Mouse (Mus musculus) adrenal gland, postnatal 14 days (tissue): ENCODE data around the gene Dand5. TPM values are rescaled to one million over a fixed set of nuclear protein-coding genes. Genes with fewer than 3 reads are reported as not detected.
A peak's percentile ranks its signal among the peaks of the same experiment; 100 is the strongest.

Experiments used
- DNase-seq: peaks from one replicate; pipeline ENCODE4 v3.0.0; 2021; ENCODE audit warnings: mixed read lengths
- total RNA-seq: library from RNA; stranded (reverse); gene quantifications from 2 replicates; pipeline ENCODE4 v1.2.3, GENCODE M21; 2021

Gene Dand5
- total RNA-seq, 1 experiment from 2014 or later = 7.4 TPM

DNA sequence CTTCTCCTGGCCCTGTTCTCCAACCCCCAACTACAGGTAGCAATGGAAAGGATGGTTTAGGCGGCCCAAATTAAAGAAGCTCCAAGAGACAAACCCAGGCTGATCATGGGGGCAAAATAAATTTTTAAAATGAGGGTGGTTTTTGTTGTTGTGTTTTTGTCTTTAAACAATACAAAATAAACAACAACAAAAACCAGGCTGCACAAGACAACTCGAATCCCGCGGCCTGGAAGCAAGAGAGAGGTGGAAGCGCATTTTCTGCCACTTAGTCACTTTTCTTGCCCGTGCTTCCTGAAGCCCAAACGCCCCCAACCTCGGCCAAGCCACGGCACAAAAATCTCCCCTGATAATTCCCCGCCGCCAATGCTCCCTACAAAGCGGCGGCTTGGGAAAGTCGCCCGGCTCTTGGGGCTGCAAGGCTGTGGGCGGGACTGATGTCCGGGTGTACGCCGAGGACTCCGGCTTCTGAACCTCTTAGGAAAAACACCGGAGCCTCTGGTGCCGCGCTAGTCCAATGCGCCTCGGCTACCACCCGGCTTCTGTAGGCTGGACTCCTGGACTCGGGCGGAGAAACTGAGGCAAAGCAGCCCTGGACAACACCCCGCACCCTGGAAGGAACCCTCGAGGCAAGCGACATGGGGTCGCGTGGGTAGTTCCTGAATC is 38.6 kb downstream of the Dand5 start:
- peak; percentile 58 for DNase-seq

DNA sequence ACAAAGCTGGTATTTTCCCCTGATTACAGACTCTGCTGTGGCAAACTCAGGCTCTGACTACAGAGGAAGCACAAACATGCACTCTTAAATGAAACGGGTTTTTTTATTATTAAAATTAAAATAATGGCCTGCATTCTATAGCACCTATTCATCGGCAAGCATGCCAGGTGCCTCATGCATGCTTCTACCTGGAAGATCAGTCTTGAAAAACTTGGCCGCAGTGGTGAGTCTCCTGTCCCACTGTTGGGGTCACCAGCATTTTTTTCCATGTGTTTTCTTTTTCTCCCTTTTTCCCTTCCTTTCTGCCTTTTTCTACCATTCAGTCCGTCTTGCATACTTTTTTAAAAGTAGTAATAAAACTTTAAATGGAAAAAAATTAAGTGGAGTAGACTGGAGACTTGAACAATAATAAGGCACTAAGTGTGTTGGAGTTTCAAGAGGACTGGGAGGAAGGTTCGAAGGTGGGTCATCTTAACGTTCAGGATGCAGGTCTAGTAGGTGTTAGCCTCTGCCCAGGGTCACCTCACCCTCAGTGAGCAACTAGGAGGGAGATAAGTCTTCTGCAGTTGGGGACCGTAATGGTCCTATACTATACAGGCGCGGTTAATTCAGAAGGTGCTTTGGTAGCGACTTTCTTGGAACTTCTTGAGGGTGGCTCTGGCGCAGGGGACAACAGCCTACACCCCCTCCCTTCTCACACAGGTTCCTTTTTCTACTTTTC is 39.3 kb downstream of the Dand5 start:
- no peak for DNase-seq

DNA sequence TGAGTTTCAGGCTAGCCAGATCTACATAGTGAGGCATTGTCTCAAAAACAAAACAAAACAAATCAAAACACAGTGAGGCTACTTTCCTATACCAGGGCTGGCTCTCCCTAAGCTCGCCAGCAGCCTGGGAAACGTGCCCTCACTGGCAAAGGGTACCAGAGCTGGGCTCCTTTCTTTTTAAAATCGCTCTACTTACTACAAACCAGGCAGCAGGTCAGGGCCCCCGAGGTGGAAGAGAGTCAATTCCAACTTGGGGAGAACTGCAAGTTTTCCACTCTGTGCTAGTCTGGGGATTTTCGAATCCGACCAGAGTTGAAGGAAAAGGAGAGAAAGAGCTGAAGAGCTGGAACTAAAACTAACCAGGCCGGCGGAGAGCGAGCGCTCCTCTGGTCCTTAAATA is 39.9 kb downstream of the Dand5 start:
- no peak for DNase-seq

DNA sequence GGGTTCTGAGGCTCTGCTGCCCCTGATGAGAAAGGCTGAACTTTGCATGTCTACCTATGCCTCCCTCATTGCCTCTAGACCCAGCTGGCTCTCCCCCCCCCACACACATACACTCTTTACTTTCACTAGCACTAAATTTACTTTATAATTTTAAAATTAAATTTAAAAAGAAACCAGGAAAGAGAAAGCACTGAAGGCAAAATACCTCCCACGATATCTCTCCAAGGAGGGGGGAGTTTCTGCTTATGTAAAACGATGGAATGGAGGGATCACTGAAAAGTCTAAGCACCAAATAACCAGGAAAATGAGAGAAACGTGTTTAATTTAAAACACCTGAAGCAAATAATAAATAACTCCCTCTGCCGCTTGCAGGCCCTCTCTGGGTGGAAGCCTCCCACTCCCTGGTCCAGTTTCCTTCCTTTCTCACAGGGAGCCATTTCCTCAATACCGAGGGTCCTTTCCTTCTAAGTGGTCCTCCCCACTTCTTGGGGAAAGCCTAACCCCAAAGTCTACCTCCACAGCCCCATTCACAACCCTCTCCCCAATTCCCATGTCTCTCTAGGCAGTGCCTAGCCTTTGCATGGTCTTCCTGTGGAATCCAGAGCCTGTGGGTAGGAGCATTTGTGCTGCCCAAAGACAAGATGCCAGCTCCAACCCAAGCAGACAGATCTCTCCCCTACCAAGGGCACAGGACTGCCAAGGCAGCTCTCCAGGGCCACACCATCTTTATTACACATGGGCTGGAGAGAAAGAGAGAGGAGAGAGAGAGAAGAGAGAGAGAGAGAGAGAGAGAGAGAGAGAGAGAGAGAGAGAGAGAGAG is 40.7 kb downstream of the Dand5 start:
- no peak for DNase-seq

DNA sequence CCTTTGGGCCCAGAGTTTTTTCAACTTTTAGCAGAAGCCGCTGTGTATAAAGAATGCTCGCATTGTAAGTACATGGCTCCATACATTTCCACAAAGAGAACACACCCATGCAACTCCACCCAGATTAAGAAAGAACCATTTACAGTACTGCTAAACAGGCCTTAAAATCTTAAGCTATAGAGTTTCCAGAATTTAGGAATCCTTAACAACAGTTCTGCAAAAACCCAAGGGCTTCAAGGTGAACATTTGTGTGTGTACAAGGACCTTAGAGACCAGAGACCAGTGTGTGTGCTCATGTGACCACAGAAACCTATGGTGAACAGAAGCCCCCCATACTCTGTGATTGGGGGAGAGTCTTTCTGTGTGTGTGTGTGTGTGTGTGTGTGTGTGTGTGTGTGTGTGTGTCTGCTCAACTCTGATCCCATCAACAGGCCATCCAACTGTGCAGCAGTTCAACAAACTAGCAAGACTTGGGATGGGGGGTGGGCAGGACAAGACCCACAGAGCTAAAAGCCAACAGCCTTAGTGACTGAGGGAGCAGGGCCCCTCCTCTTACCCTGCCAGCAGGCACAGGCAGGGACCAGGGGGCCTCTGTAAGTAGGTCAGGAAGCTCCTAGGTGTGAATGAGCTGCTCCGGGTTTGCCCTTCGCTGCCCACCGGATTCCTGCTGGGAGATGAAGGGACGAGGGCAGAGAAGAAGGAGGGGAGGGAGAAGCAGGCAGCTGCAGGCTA is 41.5 kb downstream of the Dand5 start:
- DNase-seq = no peak

DNA sequence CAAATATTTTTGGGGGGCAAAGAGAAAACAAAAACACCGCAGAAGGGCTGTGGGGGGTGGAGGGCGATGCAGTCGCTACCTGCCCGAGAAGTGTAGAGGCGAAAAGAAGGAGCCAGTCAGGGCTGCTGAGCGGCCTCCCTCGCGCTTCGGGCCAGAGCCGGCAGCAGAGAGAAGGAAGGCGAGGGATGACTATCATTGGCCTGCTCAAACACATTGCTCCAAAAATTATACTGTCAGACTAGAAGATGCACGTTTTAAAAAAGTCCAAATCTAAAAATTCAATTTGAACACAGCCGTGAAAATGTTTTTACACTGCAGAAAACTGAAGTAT is 42.4 kb downstream of the Dand5 start:
- no peak for DNase-seq

DNA sequence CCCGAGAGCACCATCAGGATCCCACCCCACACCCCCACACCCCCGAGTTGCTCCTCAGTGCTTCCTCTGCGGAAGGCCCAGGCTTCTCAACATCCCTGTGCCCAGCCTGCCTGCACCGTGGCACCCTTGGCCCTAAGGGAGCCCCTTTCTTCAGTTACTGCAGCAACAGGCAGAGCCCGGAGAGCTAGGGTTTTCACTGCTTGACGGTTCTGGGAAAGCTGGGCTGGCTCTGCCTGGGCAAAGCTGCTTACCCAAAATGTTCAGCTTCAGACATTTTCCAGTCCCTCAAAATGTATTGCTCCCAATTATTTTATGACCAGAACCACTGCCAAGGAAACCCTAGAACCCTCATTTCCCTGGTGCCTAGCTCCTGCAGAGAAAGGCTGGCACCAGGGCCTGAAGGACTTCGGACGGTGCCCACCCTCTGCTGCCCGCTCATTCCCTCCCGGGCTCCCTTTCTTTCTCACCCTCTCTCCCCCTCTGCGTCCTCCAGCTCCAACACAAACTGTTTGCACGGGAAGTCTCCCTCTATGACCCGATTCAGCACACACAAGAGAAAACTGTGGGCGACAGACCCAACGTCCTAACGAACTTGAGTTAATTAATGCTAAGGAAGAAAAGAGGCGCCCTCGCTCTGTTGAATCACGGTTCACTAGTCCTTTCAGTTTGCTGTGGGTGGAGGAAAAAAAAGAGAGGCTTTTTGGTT is 43.0 kb downstream of the Dand5 start:
- no peak for DNase-seq

DNA sequence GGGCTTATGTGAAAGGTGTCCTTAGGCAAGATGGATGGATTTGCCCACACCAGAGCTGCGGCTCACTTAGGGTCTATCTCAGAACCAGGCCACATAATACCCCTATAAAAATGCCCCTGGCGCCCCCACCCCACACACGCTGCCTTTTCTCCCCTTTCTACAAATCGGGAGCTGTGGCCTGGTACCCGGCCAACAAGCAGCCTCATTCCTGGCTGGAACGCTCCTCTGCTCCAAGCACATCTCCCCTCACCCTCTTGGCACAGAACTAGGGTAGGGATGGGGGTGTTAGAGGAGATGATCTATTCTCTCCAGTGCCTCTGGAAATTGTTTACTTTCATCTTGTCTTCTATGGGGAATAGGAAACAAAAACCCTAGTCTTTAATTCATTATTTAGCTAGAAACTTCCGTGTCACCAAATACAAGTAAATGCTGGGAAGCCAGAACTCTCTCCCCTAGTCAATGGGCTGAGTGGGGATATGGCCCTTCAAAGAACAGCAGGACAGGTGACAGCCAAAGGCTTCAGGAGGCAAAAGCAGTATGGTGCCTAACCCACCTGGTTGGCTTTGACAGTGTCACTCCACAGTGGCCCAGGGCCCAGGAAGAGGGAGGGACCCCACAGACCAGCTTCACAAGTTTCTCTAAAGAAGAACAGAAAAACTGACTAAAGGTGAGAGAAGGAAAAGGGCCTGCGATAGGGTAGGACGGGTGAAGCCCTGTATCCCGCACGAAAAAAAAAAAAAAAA is 43.8 kb downstream of the Dand5 start:
- DNase-seq = no peak

DNA sequence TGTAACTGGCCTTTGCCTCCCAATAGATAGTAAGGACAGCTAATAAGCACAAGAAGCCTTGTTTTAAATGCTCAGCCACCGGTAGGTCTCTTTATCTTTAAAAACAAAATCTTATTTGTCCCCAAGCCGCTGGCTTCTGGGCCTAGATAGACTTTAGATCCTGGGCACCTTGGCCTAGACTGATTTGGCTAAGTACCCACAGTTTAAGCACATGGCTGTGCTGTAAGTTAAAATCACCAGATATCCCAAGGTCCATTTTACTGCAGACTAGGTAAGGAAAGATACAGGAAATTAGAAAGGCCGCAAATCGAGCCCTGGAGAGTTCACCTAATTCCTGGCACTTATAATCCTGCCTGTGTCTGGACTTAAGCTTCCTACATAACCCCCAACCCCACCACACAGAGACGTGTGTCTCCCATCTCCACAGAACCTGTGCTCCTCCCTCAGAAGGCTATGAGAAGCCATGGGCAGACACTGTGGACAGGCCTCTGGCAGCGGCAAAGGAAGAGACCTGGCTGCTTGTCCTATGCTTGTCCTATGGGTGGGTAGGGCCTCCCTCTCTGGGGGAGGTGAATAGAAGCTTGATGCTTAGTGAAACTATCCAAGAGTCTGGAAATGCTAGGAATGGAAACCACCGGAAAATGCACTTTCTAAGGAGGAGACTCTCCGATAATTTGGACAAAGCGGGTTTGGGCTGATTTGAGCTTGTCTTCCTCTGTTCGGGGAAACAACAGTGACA is 44.6 kb downstream of the Dand5 start:
- no peak for DNase-seq

DNA sequence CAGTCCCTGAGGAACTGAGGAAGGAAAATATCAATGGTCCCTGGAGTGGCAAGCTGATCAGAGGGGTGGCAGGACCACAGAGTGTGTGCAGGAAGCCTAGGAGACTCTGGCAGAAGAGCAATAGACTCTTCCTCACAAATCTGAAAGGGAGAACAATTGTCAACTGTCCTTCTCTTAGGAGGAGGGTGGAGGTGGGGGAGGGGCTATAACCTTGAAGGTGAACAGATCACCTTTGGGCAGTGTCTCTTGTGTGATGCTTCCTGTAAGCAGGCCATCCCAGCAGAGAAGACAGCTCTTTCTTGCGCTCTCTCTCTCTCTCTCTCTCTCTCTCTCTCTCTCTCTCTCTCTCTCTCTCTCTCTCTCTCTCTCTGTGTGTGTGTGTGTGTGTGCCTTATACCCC is 46.1 kb downstream of the Dand5 start:
- DNase-seq = no peak

DNA sequence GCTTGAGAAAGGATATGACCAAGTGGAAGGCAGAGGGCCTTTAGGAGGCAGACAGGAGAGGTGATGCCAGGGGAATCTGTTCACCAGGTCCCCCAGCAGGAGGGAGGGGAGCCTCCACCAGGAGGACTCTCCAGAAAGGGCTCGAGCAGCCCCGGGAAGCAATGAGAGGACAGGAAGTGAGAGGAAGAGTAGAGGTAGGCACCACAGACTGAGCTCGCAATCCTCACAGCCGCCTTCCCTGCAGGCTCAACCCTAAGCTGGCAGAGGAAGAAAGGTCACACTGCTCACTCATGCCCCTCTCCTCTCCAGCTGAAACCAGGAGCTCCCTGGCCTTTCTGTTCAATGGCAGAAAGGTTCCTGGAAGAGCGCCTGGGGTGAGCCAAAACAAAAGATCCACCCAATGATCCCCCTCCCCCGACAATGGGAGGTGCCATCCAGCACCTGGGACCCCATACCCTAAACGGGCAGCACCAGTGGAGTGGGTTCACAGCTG is 47.0 kb downstream of the Dand5 start:
- DNase-seq = no peak

DNA sequence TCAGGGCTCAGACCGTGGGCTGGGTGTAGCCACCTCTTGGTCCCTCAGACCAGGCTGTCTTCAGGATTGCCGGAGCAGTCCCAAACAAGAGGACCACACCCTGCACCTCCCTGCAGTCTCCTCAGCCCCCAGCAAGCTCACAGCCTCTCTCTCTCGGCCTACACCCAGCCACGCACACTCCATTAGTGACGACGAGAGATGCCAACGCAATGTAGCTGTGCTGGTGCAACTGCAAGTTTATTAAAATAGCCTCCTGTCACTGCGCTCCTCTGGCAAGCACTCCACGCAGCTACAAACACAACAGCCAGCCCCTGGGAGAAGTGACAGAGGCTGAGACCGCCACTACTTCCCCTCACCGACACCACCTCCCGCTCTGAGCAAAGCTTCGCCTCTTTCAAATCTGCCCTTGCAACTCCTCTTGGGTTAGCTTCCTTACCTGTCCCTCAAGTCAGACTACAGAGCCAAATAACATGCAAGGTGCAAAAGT is 47.5 kb downstream of the Dand5 start:
- DNase-seq = no peak

DNA sequence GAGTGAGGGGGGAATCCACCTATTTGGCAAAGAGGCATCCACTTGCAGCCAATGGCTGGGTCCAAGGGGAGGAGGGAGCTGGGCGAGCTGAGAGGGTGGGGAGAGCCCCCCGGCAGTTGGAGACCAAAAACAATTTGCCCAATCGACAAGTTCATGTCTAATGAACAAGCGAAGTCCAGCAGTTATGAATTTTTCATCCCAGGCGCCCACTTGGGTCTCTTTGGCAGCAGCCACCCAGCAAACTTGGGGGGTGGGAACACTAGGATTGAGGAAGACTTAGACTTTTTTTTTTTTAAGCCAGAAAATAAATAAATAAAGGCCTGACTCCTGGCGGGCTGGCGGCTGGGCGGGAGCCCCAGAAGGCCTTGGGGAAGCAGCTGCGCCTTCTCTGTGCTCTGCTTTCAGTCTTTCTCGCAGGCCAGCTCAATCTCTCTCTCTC is 48.1 kb downstream of the Dand5 start:
- peak; percentile 40 for DNase-seq

DNA sequence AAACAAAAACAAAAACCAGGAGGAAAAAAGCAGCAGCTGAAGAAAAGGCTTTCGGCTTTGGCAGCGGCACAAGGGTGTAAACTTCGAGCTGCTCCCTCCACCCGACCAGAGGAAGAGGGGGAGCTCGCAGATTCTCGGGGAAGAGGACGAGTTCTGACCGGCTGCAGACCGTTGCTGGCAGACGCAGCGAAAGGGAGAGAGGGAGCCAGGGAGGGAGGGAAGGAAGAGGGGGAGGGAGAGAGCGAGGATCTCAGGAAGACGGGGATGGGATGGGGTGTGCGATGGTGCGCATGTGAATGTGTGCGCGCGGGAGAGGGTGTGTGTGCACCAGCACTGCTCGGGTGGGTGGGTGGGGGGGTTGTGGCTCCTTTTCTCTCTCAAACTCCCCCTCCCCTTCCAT is 48.8 kb downstream of the Dand5 start:
- peak; percentile 81 for DNase-seq

DNA sequence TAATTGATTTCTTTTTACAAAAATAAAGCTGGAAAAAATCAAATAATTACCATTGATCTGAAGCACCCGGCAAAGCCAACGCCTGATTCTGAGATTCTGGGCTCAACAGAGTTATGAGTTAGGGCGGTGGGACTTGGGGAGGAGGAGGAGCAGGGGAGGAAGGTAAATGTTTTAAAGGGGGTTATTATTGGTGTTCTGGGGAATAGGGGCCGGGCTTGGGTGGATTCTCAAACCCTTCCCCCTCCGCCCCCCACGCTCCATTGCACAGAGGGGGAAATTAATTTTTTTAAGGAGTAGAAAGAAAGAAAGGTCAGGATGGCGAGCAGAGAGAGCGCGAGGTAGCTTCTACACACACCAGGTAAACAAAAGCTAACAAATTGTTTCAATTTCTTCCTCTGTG is 49.3 kb downstream of the Dand5 start:
- DNase-seq = no peak

DNA sequence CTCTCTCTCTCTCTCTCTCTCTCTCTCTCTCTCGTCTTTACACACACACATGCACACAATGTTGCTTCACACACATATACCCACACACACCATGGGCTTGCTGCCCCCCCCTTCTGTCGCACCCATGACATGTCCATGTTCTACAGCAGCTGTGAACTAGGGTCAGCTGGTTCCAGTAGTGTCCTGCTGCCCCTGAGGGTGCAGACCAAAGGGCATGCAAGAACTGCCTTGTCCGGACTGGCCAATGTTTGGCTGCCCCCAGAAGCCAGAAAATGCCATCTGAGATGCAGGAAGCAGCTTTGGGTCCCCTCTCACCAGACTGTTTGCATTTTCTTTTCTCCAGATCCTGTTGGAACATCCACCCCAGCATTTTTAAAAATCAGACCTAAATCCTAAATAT is 50.0 kb downstream of the Dand5 start:
- no peak for DNase-seq

DNA sequence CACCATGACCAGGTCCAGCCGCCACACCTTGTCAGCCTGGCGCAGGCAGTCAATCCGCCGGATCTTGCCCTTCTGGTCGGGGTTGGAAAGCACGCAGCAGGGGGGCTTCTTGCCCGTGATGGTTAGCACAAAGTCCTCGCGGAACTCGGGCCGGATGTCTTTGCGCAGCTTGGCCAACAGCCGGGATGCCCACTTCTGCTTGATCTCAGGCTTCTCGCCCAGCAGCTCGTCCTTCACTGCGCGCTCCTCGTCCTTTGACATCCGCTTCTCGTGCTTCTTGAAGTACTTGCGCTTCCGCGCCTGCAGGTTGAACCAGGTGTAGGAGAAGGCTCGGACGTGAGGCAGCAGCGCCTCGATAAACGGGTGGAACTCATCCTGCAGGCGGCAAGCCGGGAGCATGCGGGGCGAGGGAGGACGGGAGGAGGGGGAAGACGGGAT is 50.7 kb downstream of the Dand5 start:
- DNase-seq = no peak

DNA sequence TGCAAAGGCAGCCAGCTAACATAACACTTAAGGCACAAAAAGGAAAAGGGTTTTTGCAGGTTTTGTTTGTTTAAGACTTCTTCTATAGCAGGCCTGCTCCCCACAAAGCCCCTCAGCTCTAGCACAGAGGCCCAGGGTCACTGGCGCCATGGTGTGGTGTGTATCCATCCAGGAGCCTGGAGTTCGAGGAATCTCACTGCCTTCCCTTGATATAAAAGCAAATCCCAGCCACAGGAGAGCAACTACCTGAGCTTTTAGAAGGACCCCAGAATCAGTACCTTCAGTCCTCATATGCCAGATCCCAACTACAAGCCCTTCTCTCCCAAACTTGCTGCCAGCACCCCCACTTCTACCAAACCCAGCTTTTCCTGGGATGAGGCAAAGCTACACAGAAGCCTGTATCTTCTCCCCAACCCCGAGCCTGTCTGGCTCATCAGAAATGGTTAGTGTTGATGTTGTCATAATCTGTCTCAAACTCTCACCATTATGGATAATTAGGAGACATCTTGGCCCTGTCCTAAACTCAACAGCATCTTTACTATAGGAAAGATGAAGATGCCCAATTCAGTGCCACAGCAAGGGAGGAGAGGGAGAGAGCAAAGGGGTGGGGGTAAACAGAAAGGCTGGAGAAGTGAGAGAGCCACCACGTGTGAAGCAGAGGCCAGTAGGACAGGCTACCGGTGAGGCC is 51.5 kb downstream of the Dand5 start:
- DNase-seq = no peak
